Mouse (Mus musculus) embryonic fibroblast, embryonic 13.5 days (primary cell): Measurements from ENCODE around the gene Ccnd1. TPM values are rescaled to one million over a fixed set of nuclear protein-coding genes. Genes with fewer than 3 reads are reported as not detected.

Experiments
- H3K27ac ChIP-seq: 2 replicates; pipeline ENCODE4 v1.5.1; 2012; ENCODE audit warnings: low read length, control low read depth, inconsistent platforms; ENCODE audit not compliant: insufficient read depth
- H3K4me1 ChIP-seq: 2 replicates; pipeline ENCODE4 v1.6.1; 2011; ENCODE audit warnings: low read length; ENCODE audit not compliant: control insufficient read depth, insufficient read depth
- H3K4me3 ChIP-seq: 2 replicates; pipeline ENCODE4 v1.5.1; 2011; ENCODE audit warnings: mild to moderate bottlenecking, control low read depth, low read length; ENCODE audit not compliant: insufficient read depth
- CTCF ChIP-seq: IDR thresholded peaks from 2 replicates; pipeline ENCODE4 v1.5.1; 2011; ENCODE audit warnings: mild to moderate bottlenecking, control low read depth, low read length, moderate library complexity, borderline replicate concordance; ENCODE audit not compliant: insufficient read depth
- POLR2A ChIP-seq: IDR thresholded peaks from 2 replicates; pipeline ENCODE4 v1.6.1; 2011; ENCODE audit warnings: low read depth, mild to moderate bottlenecking, control low read depth, low read length, moderate library complexity
- polyA plus RNA-seq: library from polyadenylated mRNA; stranded (reverse); fragments of >200 nt; gene quantifications from 2 replicates; pipeline ENCODE4 v1.2.4, GENCODE M21; 2011; ENCODE audit warnings: low read depth; ENCODE audit not compliant: missing spikeins, insufficient read length

Ccnd1 gene
- polyA plus RNA-seq, 1 experiment, result 133 TPM

GRCm38 (mm10) chr7:144940003-144940571 is 362 bp upstream of the Ccnd1 start:
- Histone ChIP-seq H3K4me1 (peaks cover 2% of the 10 kb centered on the region; the same call in 1 of the 2 replicates), H3K4me3 (peak overlapping the region; percentile 34), H3K27ac (peak overlapping the region; percentile 83)
- TF ChIP-seq POLR2A (no peak; the same call in 1 of the 2 replicates), CTCF (no peak)

GRCm38 (mm10) chr7:144938661-144939343 is 923 bp downstream of the Ccnd1 start:
- TF ChIP-seq POLR2A, result peak; percentile 38; the same call in 1 of the 2 replicates
- TF ChIP-seq CTCF, result no peak
- peak overlapping the region; percentile 72 for H3K27ac ChIP-seq
- peak overlapping the region; percentile 75 for H3K4me3 ChIP-seq
- H3K4me1 ChIP-seq, result no peaks in the 10 kb centered on the region; the same call in 1 of the 2 replicates

GRCm38 (mm10) chr7:144937899-144938517 is 1.7 kb downstream of the Ccnd1 start:
- Histone ChIP-seq H3K4me1 (no peaks in the 10 kb centered on the region; the same call in 1 of the 2 replicates), H3K4me3 (peak overlapping the region; percentile 75), H3K27ac (peak overlapping the region; percentile 72; the same call in 1 of the 2 replicates)
- no peak for TF ChIP-seq CTCF
- no peak for TF ChIP-seq POLR2A

GRCm38 (mm10) chr7:144937490-144937889 is 2.2 kb downstream of the Ccnd1 start:
- Histone ChIP-seq H3K4me1 (no peaks in the 10 kb centered on the region; the same call in 1 of the 2 replicates), H3K4me3 (peak overlapping the region; percentile 75), H3K27ac (peak overlapping the region; percentile 25; the same call in 1 of the 2 replicates)
- TF ChIP-seq POLR2A (peak; percentile 80), CTCF (peak; percentile 97)

- Histone ChIP-seq H3K4me1 (no peaks in the 10 kb centered on the region; the same call in 1 of the 2 replicates), H3K27ac (no peak overlapping the region), H3K4me3 (no peak overlapping the region)
- TF ChIP-seq CTCF (no peak), POLR2A (no peak)
Observed at GRCm38 (mm10) chr7:144936311-144936880, 3.3 kb downstream of the Ccnd1 start.

- no peak overlapping the region for H3K4me3 ChIP-seq
- TF ChIP-seq POLR2A (no peak), CTCF (no peak; the same call in 1 of the 2 replicates)
- no peak overlapping the region for H3K27ac ChIP-seq
- no peaks in the 10 kb centered on the region; the same call in 1 of the 2 replicates for H3K4me1 ChIP-seq
Observed at GRCm38 (mm10) chr7:144935563-144935962, 4.2 kb downstream of the Ccnd1 start.

GRCm38 (mm10) chr7:144934901-144935300 is 4.8 kb downstream of the Ccnd1 start:
- TF ChIP-seq CTCF (no peak), POLR2A (no peak)
- Histone ChIP-seq H3K27ac (no peak overlapping the region), H3K4me3 (no peak overlapping the region)

GRCm38 (mm10) chr7:144933796-144934195 is 5.9 kb downstream of the Ccnd1 start:
- Histone ChIP-seq H3K4me1 (no peaks in the 10 kb centered on the region; the same call in 1 of the 2 replicates), H3K4me3 (no peak overlapping the region), H3K27ac (no peak overlapping the region)
- TF ChIP-seq CTCF (no peak), POLR2A (no peak)

More at GRCm38 (mm10) chr7:144934901-144935300, 4.8 kb downstream of the Ccnd1 start:
- no peaks in the 10 kb centered on the region; the same call in 1 of the 2 replicates for H3K4me1 ChIP-seq

GRCm38 (mm10) chr7:144933336-144933735 is 6.4 kb downstream of the Ccnd1 start:
- TF ChIP-seq POLR2A (no peak), CTCF (no peak)
- Histone ChIP-seq H3K4me3 (no peak overlapping the region), H3K4me1 (no peaks in the 10 kb centered on the region; the same call in 1 of the 2 replicates), H3K27ac (no peak overlapping the region)

- H3K27ac ChIP-seq, result no peak overlapping the region
- no peaks in the 10 kb centered on the region; the same call in 1 of the 2 replicates for H3K4me1 ChIP-seq
- no peak overlapping the region for H3K4me3 ChIP-seq
- TF ChIP-seq CTCF, result no peak
- no peak for TF ChIP-seq POLR2A
Observed at GRCm38 (mm10) chr7:144932389-144932937, 7.3 kb downstream of the Ccnd1 start.
